Mouse (Mus musculus) heart, postnatal 0 days (tissue): Measurements from ENCODE around the gene Tm4sf19. TPM values are rescaled to one million over a fixed set of nuclear protein-coding genes. Genes with fewer than 3 reads are reported as not detected.

Source experiments
- ATAC-seq: fragments of 200-750 bp; cut with Nextera tagmentation; 2 replicates; pipeline ENCODE4 v1.8.0; 2017; ENCODE audit warnings: low read depth, moderate number of reproducible peaks, moderate library complexity; ENCODE audit not compliant: insufficient read depth
- DNase-seq: peaks from one replicate; pipeline ENCODE4 v3.0.0-alpha.2; 2016; ENCODE audit warnings: low spot score
- H3K27ac ChIP-seq: fragments of 300-500 bp; sonication (generic); 2 replicates; pipeline ENCODE4 v1.5.1; 2014; ENCODE audit warnings: low read depth, mild to moderate bottlenecking
- H3K27me3 ChIP-seq: fragments of 300-500 bp; sonication (generic); 2 replicates; pipeline ENCODE4 v1.6.1; 2014; ENCODE audit warnings: low read length, mixed read lengths; ENCODE audit not compliant: control insufficient read depth, insufficient read depth
- H3K36me3 ChIP-seq: fragments of 300-500 bp; sonication (generic); replicated peaks from 2 replicates; pipeline ENCODE4 v1.6.1; 2014; ENCODE audit warnings: low read length, mixed read lengths; ENCODE audit not compliant: control insufficient read depth, insufficient read depth
- H3K4me1 ChIP-seq: fragments of 300-500 bp; sonication (generic); 2 replicates; pipeline ENCODE4 v1.6.1; 2014; ENCODE audit warnings: antibody characterized with exemption; ENCODE audit not compliant: control insufficient read depth, insufficient read depth
- H3K4me2 ChIP-seq: fragments of 300-500 bp; sonication (generic); 2 replicates; pipeline ENCODE4 v1.6.1; 2014; ENCODE audit warnings: low read depth, mild to moderate bottlenecking, low read length, moderate library complexity
- H3K4me3 ChIP-seq: fragments of 300-500 bp; sonication (generic); 2 replicates; pipeline ENCODE4 v1.5.1; 2014; ENCODE audit warnings: low read depth, low read length
- H3K9ac ChIP-seq: fragments of 300-500 bp; sonication (generic); replicated peaks from 2 replicates; pipeline ENCODE4 v1.6.1; 2014; ENCODE audit warnings: low read depth, low read length, mixed read lengths
- H3K9me3 ChIP-seq: fragments of 300-500 bp; sonication (generic); replicated peaks from 2 replicates; pipeline ENCODE4 v1.6.1; 2016; ENCODE audit warnings: low read length; ENCODE audit not compliant: control insufficient read depth
- CTCF ChIP-seq: IDR thresholded peaks from 2 replicates; pipeline ENCODE4 v1.5.1; 2016; ENCODE audit warnings: antibody characterized with exemption, control low read depth, low read depth
- EP300 ChIP-seq: IDR thresholded peaks from 2 replicates; pipeline ENCODE4 v1.6.1; 2016; ENCODE audit warnings: antibody characterized with exemption, low read depth
- WGBS: fragments of 180-500 bp; shearing (Covaris S2); extraction: QIAGEN DNeasy Blood & Tissue Kit; methylation state at CpG from one replicate; pipeline ENCODE4 v1.1.7; 2014; 5-methylcytosine and 5-hydroxymethylcytosine counted together
- polyA plus RNA-seq: library from polyadenylated mRNA; unstranded; fragments of >200 nt; fragmentation: Nextera tagmentation; extraction: Ambion mirVana; gene quantifications from 2 replicates; pipeline ENCODE4 v1.2.1, GENCODE M21; 2015
- total RNA-seq: library from RNA; depleted of rRNA; stranded (reverse); fragments of >200 nt; gene quantifications from 2 replicates; pipeline ENCODE4 v1.2.3, GENCODE M21; 2014; ENCODE audit warnings: low replicate concordance

Gene Tm4sf19
- total and polyA plus RNA-seq, 2 experiments from 2014 or later: not detected

DNA sequence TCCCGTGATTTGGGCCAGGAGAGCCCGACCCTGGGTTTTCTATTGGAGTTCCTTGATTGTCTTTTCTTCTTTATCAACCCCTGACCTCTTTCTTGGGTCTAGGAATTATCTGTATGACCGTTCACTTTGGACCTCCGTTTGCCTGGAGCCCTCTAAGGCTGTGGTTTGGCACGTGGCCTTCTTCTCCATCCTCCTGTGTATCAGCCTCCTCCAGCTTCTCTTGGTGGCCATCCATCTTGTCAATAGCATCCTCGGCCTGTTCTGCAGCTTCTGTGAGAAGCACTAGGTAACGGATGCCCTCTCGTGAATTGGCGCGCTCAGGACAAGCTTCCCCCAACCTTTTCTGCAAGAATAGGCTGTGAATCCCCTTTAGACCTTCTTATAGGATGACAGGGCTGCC lies 7.4 kb downstream of the Tm4sf19 start:
- Histone ChIP-seq H3K4me1 (no peaks in the 10 kb centered on the region), H3K27me3 (no peaks in the 10 kb centered on the region), H3K9me3 (no peaks in the 10 kb centered on the region), H3K27ac (no peak overlapping the region), H3K4me3 (no peak overlapping the region), H3K4me2 (no peak overlapping the region), H3K9ac (no peak overlapping the region), H3K36me3 (no peaks in the 10 kb centered on the region)
- WGBS: 70% methylated on average over 10 of the region's 10 CpGs
- DNase-seq: no peak
- no peak for TF ChIP-seq EP300
- no peak for TF ChIP-seq CTCF
- ATAC-seq: no peak

DNA sequence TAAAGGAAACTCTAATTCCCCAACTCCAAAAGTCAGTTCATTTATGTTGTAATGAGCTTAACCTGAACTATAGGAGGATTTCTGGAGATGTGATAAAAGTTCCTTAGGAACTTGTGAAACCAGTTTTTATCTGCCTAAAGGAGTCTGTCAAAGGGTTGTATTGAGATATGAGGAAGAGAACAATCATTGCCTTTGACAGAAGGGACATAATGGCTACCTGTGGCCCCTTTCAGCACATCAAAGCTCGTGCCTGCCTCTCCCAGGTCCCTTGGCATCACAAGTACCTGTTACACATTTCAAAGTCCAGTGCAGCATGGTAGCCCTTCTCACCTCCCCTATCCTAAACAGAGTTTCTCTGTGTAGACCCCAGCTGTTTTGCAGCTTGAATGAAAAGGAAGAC lies 17.2 kb downstream of the Tm4sf19 start:
- Histone ChIP-seq H3K9me3 (no peaks in the 10 kb centered on the region), H3K4me3 (no peak overlapping the region), H3K9ac (no peak overlapping the region), H3K27me3 (no peaks in the 10 kb centered on the region), H3K4me2 (no peak overlapping the region), H3K36me3 (no peaks in the 10 kb centered on the region), H3K4me1 (peaks cover 12% of the 10 kb centered on the region; the same call in 1 of the 2 replicates), H3K27ac (no peak overlapping the region)
- no peak for TF ChIP-seq CTCF
- no peak for TF ChIP-seq EP300
- DNase-seq: no peak
- no peak for ATAC-seq
- WGBS: 31% methylated on average over 1 of the region's 1 CpGs

GRCm38 (mm10) chr16:32419517-32420483 lies 19.5 kb downstream of the Tm4sf19 start, which contains the start of gene Tctex1d2:
Tctex1d2 (plus strand) TSS chr16:32419702.
- Histone ChIP-seq H3K9me3 (no peaks in the 10 kb centered on the region), H3K27ac (peak within 1 kb of the TSS; percentile 83), H3K36me3 (no peaks in the 10 kb centered on the region), H3K9ac (peak within 1 kb of the TSS; percentile 59), H3K27me3 (no peaks in the 10 kb centered on the region), H3K4me3 (peak within 1 kb of the TSS; percentile 82), H3K4me2 (peak within 1 kb of the TSS; percentile 95), H3K4me1 (peaks cover 17% of the 10 kb centered on the region; the same call in 1 of the 2 replicates)
- WGBS: 1% methylated on average over 45 of the region's 45 CpGs
- DNase-seq (peak; percentile 93), ATAC-seq (peak; percentile 95)
- TF ChIP-seq CTCF (no peak), EP300 (no peak)

DNA sequence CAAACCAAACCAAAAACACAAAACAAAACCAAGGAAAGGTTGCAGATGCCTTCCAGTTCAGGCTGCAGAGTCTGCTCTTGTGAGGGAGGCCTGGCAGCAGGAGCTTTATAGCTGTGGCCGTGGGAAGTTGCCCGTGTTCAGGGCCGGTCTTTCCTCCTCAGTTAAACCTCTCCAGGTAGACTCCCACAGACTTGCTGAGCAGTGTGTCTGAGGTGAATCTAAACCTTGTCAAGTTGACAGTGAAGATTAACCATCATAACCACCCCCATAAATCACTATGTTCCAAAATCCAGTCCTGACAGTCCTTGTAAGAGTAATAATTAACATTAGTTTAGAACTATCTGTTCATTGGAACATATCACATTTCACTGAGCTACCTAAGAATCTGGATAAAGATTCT lies 27.2 kb downstream of the Tm4sf19 start:
- Histone ChIP-seq H3K27me3 (no peaks in the 10 kb centered on the region), H3K4me3 (no peak overlapping the region), H3K27ac (no peak overlapping the region), H3K9me3 (no peaks in the 10 kb centered on the region), H3K36me3 (no peaks in the 10 kb centered on the region), H3K9ac (no peak overlapping the region), H3K4me2 (no peak overlapping the region), H3K4me1 (peaks cover 17% of the 10 kb centered on the region)
- no peak for DNase-seq
- TF ChIP-seq CTCF (no peak), EP300 (no peak)
- 90% methylated on average over 3 of the region's 3 CpGs for WGBS
- no peak for ATAC-seq

- ATAC-seq (peak; percentile 95), DNase-seq (peak; percentile 94)
- peaks cover 13% of the 10 kb centered on the region for H3K4me1 ChIP-seq
- H3K27me3 ChIP-seq: no peaks in the 10 kb centered on the region
- under 1% methylated on average over 52 of the region's 54 CpGs for whole genome bisulfite sequencing
- H3K27ac ChIP-seq: peak within 1 kb of the TSS; percentile 87
- H3K4me3 ChIP-seq: peak within 1 kb of the TSS; percentile 75
- TF ChIP-seq EP300 (peak; percentile 46), CTCF (peak; percentile 30)
- H3K9me3 ChIP-seq: no peaks in the 10 kb centered on the region
- peak within 1 kb of the TSS; percentile 81 for H3K9ac ChIP-seq
- peak within 1 kb of the TSS; percentile 85 for H3K4me2 ChIP-seq
- H3K36me3 ChIP-seq: no peaks in the 10 kb centered on the region
These were observed 30.3 kb downstream of the Tm4sf19 start, which contains the start of gene Pcyt1a for GRCm38 (mm10) chr16:32430474-32431046. Pcyt1a (plus strand) TSS chr16:32430921.
